Mouse (Mus musculus): ENCODE data around the gene Naa80. TPM values are rescaled to one million over a fixed set of nuclear protein-coding genes. Genes with fewer than 3 reads are reported as not detected.

Naa80 gene
- polyA plus RNA-seq, 1 experiment, result 35.5 TPM

DNA sequence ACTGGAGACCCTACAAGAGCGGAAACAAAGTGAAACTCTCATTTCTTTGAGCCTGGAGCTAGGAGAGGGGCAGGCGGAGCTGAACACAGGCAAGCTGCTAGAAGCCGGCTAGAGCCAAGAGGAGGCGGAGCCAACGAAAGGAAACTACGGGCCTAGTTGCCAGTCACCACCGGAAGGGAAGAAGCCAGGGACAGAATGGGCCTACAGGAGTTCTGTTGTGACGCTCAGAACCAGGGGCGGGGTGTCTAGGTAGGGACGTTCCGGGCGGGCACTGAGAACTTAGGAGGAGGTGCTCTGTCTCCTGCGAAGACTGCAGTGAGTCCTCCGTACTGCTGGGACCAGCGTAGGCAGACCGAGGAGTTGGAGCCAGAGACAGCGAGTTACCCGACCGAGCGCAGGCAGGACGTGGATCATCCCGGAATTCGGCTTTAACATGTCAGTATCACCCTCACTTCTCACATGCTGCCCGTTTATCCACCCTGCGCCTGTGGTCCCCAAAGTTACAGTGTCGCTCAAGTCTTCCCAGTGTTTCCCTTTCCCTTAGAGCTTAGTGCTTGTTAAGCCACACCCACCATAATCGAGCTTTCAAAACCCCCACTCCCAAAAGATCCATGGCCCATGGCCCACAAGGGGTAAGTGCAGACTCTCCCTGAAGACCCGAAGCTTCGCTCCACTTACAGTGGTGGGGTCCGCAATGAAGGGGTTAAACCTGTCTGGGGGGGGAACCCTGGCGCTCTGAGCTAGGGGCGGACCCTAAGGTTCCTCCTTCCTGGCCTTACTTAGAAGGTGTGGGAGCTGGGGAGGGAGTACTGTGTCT lies 2.0 kb downstream of the Naa80 start, which contains the start of gene Hyal3:
Gene Hyal3, plus strand, starts transcription at position 318 of the 817 bp plus-strand sequence.
- no peak for TF ChIP-seq GATA1 (IDR thresholded peaks at IDR 0.05; ENCODE audit: low read length)

DNA sequence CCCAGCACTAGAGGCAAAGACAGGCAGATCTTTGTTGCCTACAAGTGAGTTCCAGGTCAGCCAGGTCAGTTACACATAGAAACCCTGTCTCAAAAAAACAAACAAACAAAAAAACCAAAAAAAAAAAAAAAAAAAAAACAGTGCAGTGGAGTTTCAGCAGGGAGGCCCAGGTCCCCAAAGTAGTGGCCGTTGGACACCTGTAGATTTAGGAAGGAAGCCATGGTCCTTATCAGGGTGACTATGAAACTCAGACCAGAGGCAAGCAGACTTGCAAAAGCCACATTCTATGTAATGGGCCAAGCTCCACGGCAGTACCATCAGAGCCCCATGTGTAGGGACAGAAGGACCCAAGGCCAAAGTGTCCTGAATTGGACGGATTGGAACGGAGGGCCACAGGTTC lies 2.9 kb downstream of the Naa80 start:
- TF ChIP-seq GATA1 (IDR thresholded peaks at IDR 0.05; ENCODE audit: low read length), result no peak

GRCm38 (mm10) chr9:107582509-107583062 lies 3.9 kb downstream of the Naa80 start:
- no peak for TF ChIP-seq GATA1 (IDR thresholded peaks at IDR 0.05; ENCODE audit: low read length)

DNA sequence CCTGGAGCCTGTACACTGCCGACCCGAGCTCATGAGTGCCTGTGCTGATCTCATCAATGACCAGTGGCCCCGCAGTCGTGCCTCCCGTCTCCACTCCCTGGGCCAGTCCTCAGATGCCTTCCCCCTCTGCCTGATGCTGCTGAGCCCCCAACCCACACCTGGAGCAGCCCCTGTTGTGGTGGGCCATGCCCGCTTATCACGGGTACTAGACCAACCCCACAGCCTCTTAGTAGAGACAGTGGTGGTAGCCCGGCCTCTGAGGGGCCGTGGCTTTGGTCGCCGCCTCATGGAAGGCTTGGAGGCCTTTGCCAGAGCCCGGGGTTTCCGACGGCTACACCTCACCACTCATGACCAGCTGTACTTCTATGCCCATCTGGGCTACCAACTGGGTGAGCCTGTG lies 4.5 kb downstream of the Naa80 start:
- TF ChIP-seq GATA1 (IDR thresholded peaks at IDR 0.05; ENCODE audit: low read length), result no peak

DNA sequence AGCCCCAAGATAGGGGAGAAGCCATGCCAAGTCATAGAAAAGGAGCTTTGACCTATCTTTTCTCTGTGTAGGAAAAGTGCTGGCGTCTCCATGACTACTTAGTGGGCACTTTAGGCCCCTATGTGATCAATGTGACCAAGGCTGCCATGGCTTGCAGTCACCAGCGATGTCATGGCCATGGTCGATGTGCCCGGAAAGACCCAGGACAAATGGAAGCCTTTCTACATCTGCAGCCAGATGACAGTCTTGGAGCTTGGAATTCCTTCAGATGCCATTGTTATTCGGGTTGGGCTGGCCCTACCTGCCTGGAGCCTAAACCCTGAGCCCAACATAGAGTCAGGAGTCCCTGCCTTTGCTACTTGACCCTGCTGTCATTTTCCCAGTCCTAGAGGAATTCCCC lies 7.8 kb downstream of the Naa80 start:
- TF ChIP-seq GATA1 (IDR thresholded peaks at IDR 0.05; ENCODE audit: low read length), result no peak

DNA sequence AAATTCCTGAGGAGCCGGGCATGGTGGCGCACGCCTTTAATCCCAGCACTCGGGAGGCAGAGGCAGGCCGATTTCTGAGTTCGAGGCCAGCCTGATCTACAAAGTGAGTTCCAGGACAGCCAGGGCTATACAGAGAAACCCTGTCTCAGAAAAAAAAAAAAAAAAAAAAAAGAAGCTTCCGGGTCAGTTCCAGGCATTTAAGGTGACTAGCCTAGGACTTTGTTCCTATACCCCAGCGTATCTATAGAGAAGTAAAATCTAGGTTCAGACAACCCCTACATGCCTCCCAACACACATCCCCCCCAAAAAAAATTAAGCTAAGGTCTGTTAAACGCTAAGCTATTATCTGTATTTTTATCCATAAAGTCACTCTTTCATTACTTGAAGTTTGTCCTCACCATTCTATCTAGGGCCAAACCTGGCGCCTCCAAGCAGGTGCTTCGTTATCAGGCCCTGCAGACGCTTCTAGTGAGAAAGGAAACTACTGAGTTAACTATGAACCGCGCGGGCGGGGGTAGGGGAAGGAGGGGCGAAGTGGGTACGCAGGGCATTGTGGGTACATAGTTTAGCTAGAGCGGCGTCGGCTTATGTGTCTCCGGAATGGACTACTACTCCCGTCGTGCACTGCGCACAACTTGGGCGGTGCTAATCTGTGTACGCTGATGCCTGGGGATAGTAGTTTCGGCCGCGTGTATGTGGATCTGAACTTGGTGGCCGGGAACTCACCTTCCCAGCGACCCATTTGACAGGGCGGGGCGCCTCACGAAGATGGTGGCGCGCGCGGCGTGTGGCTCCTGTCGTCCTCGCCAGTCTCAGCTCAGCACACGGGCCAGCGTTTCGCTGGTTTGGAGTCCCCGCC lies 8.5 kb downstream of the Naa80 start, which contains the start of gene Ifrd2:
Gene Ifrd2, plus strand, starts transcription at position 669 of the 859 bp plus-strand sequence.
- peak; percentile 23 for TF ChIP-seq GATA1 (IDR thresholded peaks at IDR 0.05; ENCODE audit: low read length)

GRCm38 (mm10) chr9:107587833-107588639 lies 9.3 kb downstream of the Naa80 start:
- no peak for TF ChIP-seq GATA1 (IDR thresholded peaks at IDR 0.05; ENCODE audit: low read length)

DNA sequence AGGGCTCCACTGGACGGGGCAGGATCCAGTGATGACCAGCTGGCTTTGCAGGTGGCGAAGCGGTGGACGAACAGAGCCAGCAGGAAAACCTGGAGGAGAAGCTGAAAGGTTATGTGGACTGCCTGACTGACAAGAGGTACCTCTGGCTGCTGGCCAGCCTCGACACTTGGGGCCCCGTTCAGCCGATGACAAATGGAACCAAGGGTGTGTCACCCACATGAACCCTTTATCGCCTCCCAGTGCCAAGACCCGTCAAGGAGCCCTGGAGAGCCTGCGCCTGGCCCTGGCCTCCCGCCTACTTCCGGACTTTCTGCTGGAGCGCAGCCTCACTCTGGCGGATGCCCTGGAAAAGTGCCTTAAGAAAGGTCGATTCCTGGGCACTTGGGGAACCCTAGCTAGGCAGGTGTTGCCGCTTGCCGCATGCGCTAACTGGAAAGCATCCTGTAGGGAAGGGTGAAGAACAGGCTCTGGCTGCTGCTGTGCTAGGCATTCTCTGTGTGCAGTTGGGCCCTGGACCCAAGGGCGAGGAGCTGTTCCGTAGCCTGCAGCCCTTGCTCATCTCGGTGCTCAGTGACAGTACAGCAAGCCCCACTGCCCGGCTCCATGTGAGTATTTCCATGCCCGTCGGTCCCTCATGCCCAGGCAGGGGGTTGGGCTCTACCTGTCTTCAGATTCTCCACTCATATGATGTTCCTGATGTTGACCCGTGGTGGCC lies 11.5 kb downstream of the Naa80 start:
- TF ChIP-seq GATA1 (IDR thresholded peaks at IDR 0.05; ENCODE audit: low read length), result no peak

- no peak for TF ChIP-seq GATA1 (IDR thresholded peaks at IDR 0.05; ENCODE audit: low read length)
Measured at GRCm38 (mm10) chr9:107590773-107591060, 12.0 kb downstream of the Naa80 start.

- TF ChIP-seq GATA1 (IDR thresholded peaks at IDR 0.05; ENCODE audit: low read length), result no peak
Measured at GRCm38 (mm10) chr9:107593101-107593976, 14.7 kb downstream of the Naa80 start.

- no peak for TF ChIP-seq GATA1 (IDR thresholded peaks at IDR 0.05; ENCODE audit: low read length)
Measured at GRCm38 (mm10) chr9:107594281-107595062, 15.8 kb downstream of the Naa80 start.

DNA sequence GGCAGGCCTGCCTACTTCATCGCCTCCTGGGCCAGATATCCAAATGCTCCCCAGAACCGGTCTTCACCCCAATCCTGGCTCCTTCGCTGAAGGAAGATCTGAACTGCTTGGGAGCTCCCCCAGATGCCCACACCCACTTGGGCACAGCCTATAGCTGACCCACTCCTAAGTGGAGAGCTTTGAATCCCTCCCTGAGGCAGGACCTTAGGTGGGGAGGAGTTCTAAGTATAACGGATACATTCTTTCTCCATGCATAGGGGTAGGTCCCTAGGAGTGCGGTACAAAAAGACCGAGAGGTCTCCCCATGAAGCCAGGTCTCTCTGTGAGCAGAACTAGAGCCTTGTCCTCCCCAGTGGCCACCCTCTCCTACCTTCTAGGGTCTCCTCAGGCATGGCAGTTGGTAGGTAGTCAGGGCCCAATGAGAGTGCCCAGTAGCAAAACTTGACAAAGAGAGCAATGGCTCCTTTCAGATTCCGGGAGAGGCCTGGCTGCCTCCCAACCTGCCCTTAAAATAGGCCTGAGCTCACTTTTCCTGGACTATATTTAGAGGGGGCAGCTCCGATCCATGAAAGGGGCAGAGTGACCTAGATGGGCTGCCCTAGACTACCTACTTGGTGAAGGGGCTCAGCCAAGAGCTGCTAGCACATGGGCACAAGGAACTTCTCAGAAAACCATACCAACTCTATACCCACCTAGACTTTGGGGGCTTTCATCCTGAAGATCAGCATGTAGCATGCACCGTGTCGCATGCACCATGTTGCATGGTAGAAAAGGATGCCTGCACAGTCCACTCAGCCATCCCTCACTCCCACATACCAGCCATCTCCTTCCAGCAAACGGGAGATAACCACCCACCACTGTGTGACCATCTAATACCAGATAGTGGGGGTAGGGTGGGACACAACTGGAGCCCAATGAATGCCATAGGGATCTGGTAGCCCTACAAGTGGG lies 18.2 kb downstream of the Naa80 start:
- no peak for TF ChIP-seq GATA1 (IDR thresholded peaks at IDR 0.05; ENCODE audit: low read length)
